Mouse (Mus musculus): ENCODE results near the gene Tmed3. TPM values are rescaled to one million over a fixed set of nuclear protein-coding genes. Genes with fewer than 3 reads are reported as not detected.

Tmed3 gene
- polyA plus RNA-seq, 1 experiment from 2014 or later, result 165 TPM

GRCm38 (mm10) chr9:89695143-89695542 lies 9.7 kb downstream of the Tmed3 start:
- Histone ChIP-seq H3K27ac (ENCODE audit: low read length) (no peak overlapping the region), H3K4me2 (ENCODE audit: low read depth, low read length) (no peak overlapping the region), H3K4me1 (ENCODE audit: control insufficient read depth, insufficient read depth, low read length) (no peaks in the 10 kb centered on the region), H3K4me3 (replicated peaks; ENCODE audit: low read length) (no peak overlapping the region), H3K27me3 (ENCODE audit: control insufficient read depth, insufficient read depth, low read length) (no peaks in the 10 kb centered on the region), H3K36me3 (ENCODE audit: control insufficient read depth, insufficient read depth, low read length) (peaks cover 14% of the 10 kb centered on the region), H3K9ac (ENCODE audit: low read length) (no peak overlapping the region), H3K9me3 (replicated peaks; ENCODE audit: control insufficient read depth, low read length) (no peaks in the 10 kb centered on the region)
- WGBS, result 87% methylated on average over 1 of the region's 1 CpGs
- ATAC-seq (ENCODE audit: insufficient read depth, low FRiP score), result no peak

GRCm38 (mm10) chr9:89693670-89694069 lies 11.2 kb downstream of the Tmed3 start:
- Histone ChIP-seq H3K4me3 (replicated peaks; ENCODE audit: low read length) (no peak overlapping the region), H3K9me3 (replicated peaks; ENCODE audit: control insufficient read depth, low read length) (no peaks in the 10 kb centered on the region), H3K36me3 (ENCODE audit: control insufficient read depth, insufficient read depth, low read length) (0 out of 2 replicates have a peak, but pooled peaks cover 3% of the 10 kb centered on the region), H3K27ac (ENCODE audit: low read length) (no peak overlapping the region), H3K4me1 (ENCODE audit: control insufficient read depth, insufficient read depth, low read length) (no peaks in the 10 kb centered on the region), H3K9ac (ENCODE audit: low read length) (no peak overlapping the region), H3K27me3 (ENCODE audit: control insufficient read depth, insufficient read depth, low read length) (no peaks in the 10 kb centered on the region), H3K4me2 (ENCODE audit: low read depth, low read length) (no peak overlapping the region)
- WGBS, result 84% methylated on average over 2 of the region's 2 CpGs
- no peak for ATAC-seq (ENCODE audit: insufficient read depth, low FRiP score)

GRCm38 (mm10) chr9:89689179-89689578 lies 15.7 kb downstream of the Tmed3 start:
- Histone ChIP-seq H3K4me1 (ENCODE audit: control insufficient read depth, insufficient read depth, low read length) (no peaks in the 10 kb centered on the region), H3K4me2 (ENCODE audit: low read depth, low read length) (no peak overlapping the region), H3K27me3 (ENCODE audit: control insufficient read depth, insufficient read depth, low read length) (no peaks in the 10 kb centered on the region), H3K27ac (ENCODE audit: low read length) (no peak overlapping the region), H3K36me3 (ENCODE audit: control insufficient read depth, insufficient read depth, low read length) (no peaks in the 10 kb centered on the region), H3K9ac (ENCODE audit: low read length) (no peak overlapping the region), H3K4me3 (replicated peaks; ENCODE audit: low read length) (no peak overlapping the region), H3K9me3 (replicated peaks; ENCODE audit: control insufficient read depth, low read length) (no peaks in the 10 kb centered on the region)
- ATAC-seq (ENCODE audit: insufficient read depth, low FRiP score), result no peak
- WGBS, result 41% methylated on average over 1 of the region's 1 CpGs

GRCm38 (mm10) chr9:89687503-89688226 lies 17.2 kb downstream of the Tmed3 start:
- H3K9ac ChIP-seq (ENCODE audit: low read length), result no peak overlapping the region
- no peak overlapping the region for H3K4me3 ChIP-seq (replicated peaks; ENCODE audit: low read length)
- H3K4me1 ChIP-seq (ENCODE audit: control insufficient read depth, insufficient read depth, low read length), result no peaks in the 10 kb centered on the region
- no peak overlapping the region for H3K4me2 ChIP-seq (ENCODE audit: low read depth, low read length)
- WGBS, result 51% methylated on average over 10 of the region's 10 CpGs
- H3K9me3 ChIP-seq (replicated peaks; ENCODE audit: control insufficient read depth, low read length), result no peaks in the 10 kb centered on the region
- H3K27ac ChIP-seq (ENCODE audit: low read length), result no peak overlapping the region
- no peak for ATAC-seq (ENCODE audit: insufficient read depth, low FRiP score)
- H3K27me3 ChIP-seq (ENCODE audit: control insufficient read depth, insufficient read depth, low read length), result no peaks in the 10 kb centered on the region
- H3K36me3 ChIP-seq (ENCODE audit: control insufficient read depth, insufficient read depth, low read length), result no peaks in the 10 kb centered on the region

DNA sequence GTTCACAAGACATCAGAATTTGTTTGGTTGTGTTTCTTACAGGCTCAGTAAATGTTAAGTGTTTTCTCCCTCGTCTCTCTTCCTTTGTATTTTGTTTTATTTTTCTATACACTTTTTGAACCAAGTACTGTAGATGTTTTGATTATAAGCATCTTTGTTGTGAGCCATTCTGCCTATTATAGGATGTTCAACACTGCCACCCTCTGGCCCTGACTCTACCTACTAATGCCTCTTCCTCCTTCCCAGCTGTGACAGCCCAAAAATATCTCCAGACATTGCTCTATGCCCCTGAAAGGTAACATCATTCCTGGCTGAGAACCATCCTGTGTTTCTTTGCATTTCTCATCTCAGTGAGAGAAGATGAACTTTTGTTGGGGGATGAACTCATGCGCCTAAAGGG lies 18.6 kb downstream of the Tmed3 start:
- Histone ChIP-seq H3K27ac (ENCODE audit: low read length) (no peak overlapping the region), H3K4me1 (ENCODE audit: control insufficient read depth, insufficient read depth, low read length) (no peaks in the 10 kb centered on the region), H3K4me2 (ENCODE audit: low read depth, low read length) (no peak overlapping the region), H3K4me3 (replicated peaks; ENCODE audit: low read length) (no peak overlapping the region), H3K36me3 (ENCODE audit: control insufficient read depth, insufficient read depth, low read length) (no peaks in the 10 kb centered on the region), H3K9me3 (replicated peaks; ENCODE audit: control insufficient read depth, low read length) (no peaks in the 10 kb centered on the region), H3K27me3 (ENCODE audit: control insufficient read depth, insufficient read depth, low read length) (no peaks in the 10 kb centered on the region), H3K9ac (ENCODE audit: low read length) (no peak overlapping the region)
- 54% methylated on average over 2 of the region's 2 CpGs for WGBS
- no peak for ATAC-seq (ENCODE audit: insufficient read depth, low FRiP score)

DNA sequence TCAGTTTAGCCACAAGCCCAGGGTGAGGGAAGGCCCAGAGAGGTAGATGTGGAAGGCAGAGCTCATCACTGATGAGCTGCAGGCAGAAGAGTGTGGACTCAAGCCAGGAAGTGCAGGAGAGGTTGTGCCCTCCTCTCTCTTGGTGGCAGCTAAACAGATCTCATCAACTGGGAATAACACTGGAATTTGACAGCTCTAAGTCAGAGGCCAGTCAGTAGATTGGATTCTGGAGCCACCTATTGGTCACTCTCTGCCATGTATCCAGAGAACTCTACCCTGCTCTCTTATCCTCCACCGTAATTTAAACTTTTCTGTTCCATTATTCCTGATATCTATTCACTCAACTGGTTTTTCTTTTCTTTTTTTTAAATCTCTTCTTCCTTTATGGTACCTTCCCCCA lies 25.9 kb downstream of the Tmed3 start:
- ATAC-seq (ENCODE audit: insufficient read depth, low FRiP score), result no peak; the same call in 1 of the 2 replicates
- H3K4me2 ChIP-seq (ENCODE audit: low read depth, low read length), result no peak overlapping the region

GRCm38 (mm10) chr9:89674014-89674618 lies 30.8 kb downstream of the Tmed3 start:
- Histone ChIP-seq H3K9me3 (replicated peaks; ENCODE audit: control insufficient read depth, low read length) (no peaks in the 10 kb centered on the region), H3K9ac (ENCODE audit: low read length) (no peak overlapping the region), H3K27me3 (ENCODE audit: control insufficient read depth, insufficient read depth, low read length) (no peaks in the 10 kb centered on the region), H3K4me1 (ENCODE audit: control insufficient read depth, insufficient read depth, low read length) (no peaks in the 10 kb centered on the region), H3K36me3 (ENCODE audit: control insufficient read depth, insufficient read depth, low read length) (no peaks in the 10 kb centered on the region), H3K27ac (ENCODE audit: low read length) (no peak overlapping the region), H3K4me3 (replicated peaks; ENCODE audit: low read length) (no peak overlapping the region), H3K4me2 (ENCODE audit: low read depth, low read length) (no peak overlapping the region)
- no peak for ATAC-seq (ENCODE audit: insufficient read depth, low FRiP score)
- 51% methylated on average over 3 of the region's 3 CpGs for WGBS

More for the DNA sequence above, 25.9 kb downstream of the Tmed3 start:
- H3K9ac ChIP-seq (ENCODE audit: low read length), result no peak overlapping the region
- no peaks in the 10 kb centered on the region for H3K4me1 ChIP-seq (ENCODE audit: control insufficient read depth, insufficient read depth, low read length)
- no peaks in the 10 kb centered on the region for H3K27me3 ChIP-seq (ENCODE audit: control insufficient read depth, insufficient read depth, low read length)
- H3K27ac ChIP-seq (ENCODE audit: low read length), result no peak overlapping the region
- H3K36me3 ChIP-seq (ENCODE audit: control insufficient read depth, insufficient read depth, low read length), result no peaks in the 10 kb centered on the region
- H3K4me3 ChIP-seq (replicated peaks; ENCODE audit: low read length), result no peak overlapping the region
- WGBS, result 47% methylated on average over 1 of the region's 1 CpGs
- no peaks in the 10 kb centered on the region for H3K9me3 ChIP-seq (replicated peaks; ENCODE audit: control insufficient read depth, low read length)

DNA sequence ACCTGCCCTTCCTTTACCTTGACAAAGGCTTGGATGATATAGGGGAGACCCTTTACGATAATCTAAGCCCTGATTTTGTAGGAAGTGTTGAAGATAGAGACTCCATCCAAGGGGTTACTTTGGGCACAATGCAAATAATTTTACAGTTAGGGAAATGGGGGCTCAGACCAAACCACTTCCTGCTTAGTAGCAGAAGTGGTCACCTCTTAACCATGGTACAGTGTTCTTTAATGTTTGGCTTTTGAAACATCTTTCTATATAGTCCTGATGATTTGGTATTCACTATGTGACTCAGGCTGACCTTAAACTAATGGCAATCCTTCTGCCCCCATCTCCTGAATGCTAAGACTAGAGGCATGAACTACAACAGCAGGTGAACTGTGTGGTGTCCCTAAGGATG lies 31.5 kb downstream of the Tmed3 start:
- Histone ChIP-seq H3K4me1 (ENCODE audit: control insufficient read depth, insufficient read depth, low read length) (no peaks in the 10 kb centered on the region), H3K9me3 (replicated peaks; ENCODE audit: control insufficient read depth, low read length) (no peaks in the 10 kb centered on the region), H3K27me3 (ENCODE audit: control insufficient read depth, insufficient read depth, low read length) (no peaks in the 10 kb centered on the region), H3K27ac (ENCODE audit: low read length) (no peak overlapping the region), H3K36me3 (ENCODE audit: control insufficient read depth, insufficient read depth, low read length) (no peaks in the 10 kb centered on the region), H3K9ac (ENCODE audit: low read length) (no peak overlapping the region), H3K4me2 (ENCODE audit: low read depth, low read length) (no peak overlapping the region), H3K4me3 (replicated peaks; ENCODE audit: low read length) (no peak overlapping the region)
- ATAC-seq (ENCODE audit: insufficient read depth, low FRiP score), result no peak
- WGBS, result 89% methylated on average over 1 of the region's 1 CpGs

- Histone ChIP-seq H3K9ac (ENCODE audit: low read length) (no peak overlapping the region), H3K4me3 (replicated peaks; ENCODE audit: low read length) (no peak overlapping the region), H3K9me3 (replicated peaks; ENCODE audit: control insufficient read depth, low read length) (no peaks in the 10 kb centered on the region), H3K36me3 (ENCODE audit: control insufficient read depth, insufficient read depth, low read length) (no peaks in the 10 kb centered on the region), H3K4me2 (ENCODE audit: low read depth, low read length) (no peak overlapping the region), H3K27ac (ENCODE audit: low read length) (no peak overlapping the region), H3K4me1 (ENCODE audit: control insufficient read depth, insufficient read depth, low read length) (no peaks in the 10 kb centered on the region), H3K27me3 (ENCODE audit: control insufficient read depth, insufficient read depth, low read length) (no peaks in the 10 kb centered on the region)
- ATAC-seq (ENCODE audit: insufficient read depth, low FRiP score), result no peak
- 75% methylated on average over 4 of the region's 4 CpGs for WGBS
Measured at GRCm38 (mm10) chr9:89669878-89670277, 35.0 kb downstream of the Tmed3 start.
